Mouse (Mus musculus) limb, embryonic 14.5 days (tissue): ENCODE data around the gene Dab1. TPM values are rescaled to one million over a fixed set of nuclear protein-coding genes. Genes with fewer than 3 reads are reported as not detected.

Source experiments
- ATAC-seq: fragments of 200-750 bp; cut with Nextera tagmentation; 2 replicates; pipeline ENCODE4 v1.8.0; 2017; ENCODE audit warnings: low read depth, moderate number of reproducible peaks, moderate TSS enrichment; ENCODE audit not compliant: low FRiP score
- DNase-seq: peaks from one replicate; pipeline ENCODE4 v3.0.0-alpha.2; 2015; ENCODE audit warnings: low spot score
- H3K27ac ChIP-seq: fragments of 300-500 bp; sonication (generic); replicated peaks from 2 replicates; pipeline ENCODE4 v1.5.1; 2014; ENCODE audit warnings: low read depth, mild to moderate bottlenecking, low read length, moderate library complexity, mixed read lengths
- H3K27me3 ChIP-seq: fragments of 300-500 bp; sonication (generic); 2 replicates; pipeline ENCODE4 v1.6.1; 2014; ENCODE audit warnings: low read length, mixed read lengths; ENCODE audit not compliant: control insufficient read depth, insufficient read depth
- H3K36me3 ChIP-seq: fragments of 300-500 bp; sonication (generic); 2 replicates; pipeline ENCODE4 v1.6.1; 2014; ENCODE audit warnings: mild to moderate bottlenecking, low read length, moderate library complexity, mixed read lengths; ENCODE audit not compliant: control insufficient read depth, insufficient read depth
- H3K4me1 ChIP-seq: fragments of 300-500 bp; sonication (generic); 2 replicates; pipeline ENCODE4 v1.6.1; 2014; ENCODE audit warnings: antibody characterized with exemption, low read length, mixed read lengths; ENCODE audit not compliant: control insufficient read depth, insufficient read depth
- H3K4me2 ChIP-seq: fragments of 300-500 bp; sonication (generic); replicated peaks from 2 replicates; pipeline ENCODE4 v1.6.1; 2014; ENCODE audit warnings: low read depth, mild to moderate bottlenecking, low read length, moderate library complexity; ENCODE audit not compliant: severe bottlenecking
- H3K4me3 ChIP-seq: fragments of 300-500 bp; sonication (generic); replicated peaks from 2 replicates; pipeline ENCODE4 v1.5.1; 2014; ENCODE audit warnings: low read length
- H3K9ac ChIP-seq: fragments of 300-500 bp; sonication (generic); 2 replicates; pipeline ENCODE4 v1.6.1; 2014; ENCODE audit warnings: mild to moderate bottlenecking, low read depth, low read length, moderate library complexity; ENCODE audit not compliant: severe bottlenecking
- H3K9me3 ChIP-seq: fragments of 300-500 bp; sonication (generic); 2 replicates; pipeline ENCODE4 v1.6.1; 2016; ENCODE audit warnings: low read length; ENCODE audit not compliant: control insufficient read depth
- POLR2A ChIP-seq: fragments of 200-500 bp; IDR thresholded peaks from 2 replicates; pipeline ENCODE4 v1.8.0; 2012; ENCODE audit warnings: inconsistent platforms, mild to moderate bottlenecking, moderate library complexity, borderline replicate concordance; ENCODE audit not compliant: insufficient read depth, insufficient read length; ENCODE audit errors: extremely low read depth
- WGBS: fragments of 180-500 bp; shearing (Covaris S2); extraction: QIAGEN DNeasy Blood & Tissue Kit; methylation state at CpG from one replicate; pipeline ENCODE4 v1.1.7; 2014; 5-methylcytosine and 5-hydroxymethylcytosine counted together
- polyA plus RNA-seq, 2 experiments: library from polyadenylated mRNA; depleted of rRNA in 1 of 2; stranded (reverse) in 1 of 2; unstranded in 1 of 2; fragments of >200 nt; fragmentation: Nextera tagmentation in 1 of 2; extraction: Ambion mirVana in 1 of 2; gene quantifications; 2 replicates each; pipeline versions ENCODE4 v1.2.1 to v1.2.3; 2012 to 2014

Dab1 gene
- polyA plus RNA-seq, 2 experiments = 5.5 to 12.1 TPM

GRCm38 (mm10) chr4:104399106-104399730 lies 780.1 kb downstream of the Dab1 start:
- no peak overlapping the region for H3K9ac ChIP-seq
- H3K4me3 ChIP-seq = no peak overlapping the region
- H3K36me3 ChIP-seq = no peaks in the 10 kb centered on the region
- no peak for TF ChIP-seq POLR2A
- 51% methylated on average over 9 of the region's 9 CpGs for WGBS
- 0 out of 2 replicates have a peak overlapping the region, but pooled peaks have one; percentile 13 for H3K4me2 ChIP-seq
- peak; percentile 23 for DNase-seq
- H3K4me1 ChIP-seq = no peaks in the 10 kb centered on the region; the same call in 1 of the 2 replicates
- peak overlapping the region; percentile 39; the same call in 1 of the 2 replicates for H3K27ac ChIP-seq
- no peaks in the 10 kb centered on the region for H3K9me3 ChIP-seq
- no peaks in the 10 kb centered on the region for H3K27me3 ChIP-seq
- ATAC-seq = no peak

GRCm38 (mm10) chr4:104404099-104404498 lies 784.9 kb downstream of the Dab1 start:
- H3K4me2 ChIP-seq = no peak overlapping the region
- H3K9ac ChIP-seq = no peak overlapping the region
- H3K27ac ChIP-seq = no peak overlapping the region
- no peaks in the 10 kb centered on the region for H3K9me3 ChIP-seq
- no peaks in the 10 kb centered on the region for H3K27me3 ChIP-seq
- H3K4me1 ChIP-seq = no peaks in the 10 kb centered on the region; the same call in 1 of the 2 replicates
- ATAC-seq (no peak), DNase-seq (no peak)
- H3K36me3 ChIP-seq = no peaks in the 10 kb centered on the region
- no peak overlapping the region for H3K4me3 ChIP-seq
- 85% methylated on average over 5 of the region's 5 CpGs for WGBS
- no peak for TF ChIP-seq POLR2A

- H3K4me1 ChIP-seq = no peaks in the 10 kb centered on the region
- H3K27me3 ChIP-seq = no peaks in the 10 kb centered on the region
- 77% methylated on average over 6 of the region's 6 CpGs for WGBS
- DNase-seq (no peak), ATAC-seq (no peak)
- no peak overlapping the region for H3K4me3 ChIP-seq
- no peak for TF ChIP-seq POLR2A
- H3K9ac ChIP-seq = no peak overlapping the region
- no peak overlapping the region for H3K4me2 ChIP-seq
- no peak overlapping the region for H3K27ac ChIP-seq
- H3K36me3 ChIP-seq = no peaks in the 10 kb centered on the region
- H3K9me3 ChIP-seq = no peaks in the 10 kb centered on the region
These were observed 791.8 kb downstream of the Dab1 start for GRCm38 (mm10) chr4:104410922-104411321.

- H3K27ac ChIP-seq = no peak overlapping the region
- TF ChIP-seq POLR2A = no peak
- no peaks in the 10 kb centered on the region for H3K27me3 ChIP-seq
- no peaks in the 10 kb centered on the region for H3K4me1 ChIP-seq
- H3K36me3 ChIP-seq = no peaks in the 10 kb centered on the region
- no peaks in the 10 kb centered on the region for H3K9me3 ChIP-seq
- no peak for DNase-seq
- no peak overlapping the region for H3K4me2 ChIP-seq
- H3K9ac ChIP-seq = no peak overlapping the region
- ATAC-seq = no peak
- no peak overlapping the region for H3K4me3 ChIP-seq
- 34% methylated on average over 2 of the region's 2 CpGs for WGBS
These were observed 796.3 kb downstream of the Dab1 start for GRCm38 (mm10) chr4:104415482-104415881.

- H3K4me3 ChIP-seq = no peak overlapping the region
- H3K27ac ChIP-seq = no peak overlapping the region
- H3K4me1 ChIP-seq = no peaks in the 10 kb centered on the region
- H3K9me3 ChIP-seq = no peaks in the 10 kb centered on the region
- TF ChIP-seq POLR2A = no peak
- H3K9ac ChIP-seq = no peak overlapping the region
- no peaks in the 10 kb centered on the region for H3K27me3 ChIP-seq
- H3K36me3 ChIP-seq = no peaks in the 10 kb centered on the region
- 95% methylated on average over 2 of the region's 2 CpGs for WGBS
- ATAC-seq = no peak
- no peak for DNase-seq
- no peak overlapping the region for H3K4me2 ChIP-seq
These were observed 799.2 kb downstream of the Dab1 start for GRCm38 (mm10) chr4:104418354-104418753.
